Mouse (Mus musculus) inflammation-experienced regulatory T-cells, adult 16 weeks (primary cell): ENCODE data around the gene Gm49027. TPM values are rescaled to one million over a fixed set of nuclear protein-coding genes. Genes with fewer than 3 reads are reported as not detected.

Experiments
- polyA plus RNA-seq: library from polyadenylated mRNA; unstranded; fragments of 100-300 nt; shearing (Covaris generic); gene quantifications from one replicate; pipeline ENCODE4 v1.2.1, GENCODE M21; 2017

The Gm49027 gene
- polyA plus RNA-seq = not detected

GRCm38 (mm10) chr5:123525281-123525680 lies at the start of gene Gm49027:
TSS of gene Gm49027 (minus strand) at chr5:123525488.

GRCm38 (mm10) chr5:123572357-123573186 lies 47.3 kb upstream of the Gm49027 start, which contains the start of gene Vps33a:
TSS of gene Vps33a (minus strand) at chr5:123573038.

GRCm38 (mm10) chr5:123523692-123524392 lies 1.4 kb downstream of the Gm49027 start, which contains the start of gene Diablo:
TSS of gene Diablo (minus strand) at chr5:123524176.

GRCm38 (mm10) chr5:123510160-123510559 lies 15.1 kb downstream of the Gm49027 start, which contains the start of gene B3gnt4:
TSS of gene B3gnt4 (plus strand) at chr5:123510460.

GRCm38 (mm10) chr5:123489112-123489785 lies 36.0 kb downstream of the Gm49027 start, which contains the start of the genes Lrrc43 and Il31:
TSS of gene Lrrc43 (plus strand) at chr5:123489305.
TSS of gene Il31 (minus strand) at chr5:123489489.

Other genes starting within 250 kb of the Gm49027 start
- 9.8 TPM for gene Bcl7a, start 181.7 kb downstream of the Gm49027 start, polyA plus RNA-seq
- gene Mlxip, start 130.7 kb downstream of the Gm49027 start, polyA plus RNA-seq = 19.2 TPM
- gene Lrrc43, start 36.2 kb downstream of the Gm49027 start, polyA plus RNA-seq = not detected
- gene Il31, start 36.0 kb downstream of the Gm49027 start, polyA plus RNA-seq = not detected
- gene B3gnt4, start 15.0 kb downstream of the Gm49027 start, polyA plus RNA-seq = 0.79 TPM
- 129 TPM for gene Diablo, start 1.3 kb downstream of the Gm49027 start, polyA plus RNA-seq
- gene Vps33a, start 47.5 kb upstream of the Gm49027 start, polyA plus RNA-seq = 55.3 TPM
- 106 TPM for gene Clip1, start 159.1 kb upstream of the Gm49027 start, polyA plus RNA-seq
- 128 TPM for gene Zcchc8, start 195.6 kb upstream of the Gm49027 start, polyA plus RNA-seq
- gene Rsrc2, start 223.9 kb upstream of the Gm49027 start, polyA plus RNA-seq = 207 TPM
- gene Kntc1, start 224.2 kb upstream of the Gm49027 start, polyA plus RNA-seq = 3.2 TPM